Mouse (Mus musculus) testis, postnatal 10 days (tissue): ENCODE data around the gene Arhgap15.

Source experiments
- DNase-seq: peaks from one replicate; pipeline ENCODE4 v3.0.0; 2021; ENCODE audit warnings: low spot score

The Arhgap15 gene

DNA sequence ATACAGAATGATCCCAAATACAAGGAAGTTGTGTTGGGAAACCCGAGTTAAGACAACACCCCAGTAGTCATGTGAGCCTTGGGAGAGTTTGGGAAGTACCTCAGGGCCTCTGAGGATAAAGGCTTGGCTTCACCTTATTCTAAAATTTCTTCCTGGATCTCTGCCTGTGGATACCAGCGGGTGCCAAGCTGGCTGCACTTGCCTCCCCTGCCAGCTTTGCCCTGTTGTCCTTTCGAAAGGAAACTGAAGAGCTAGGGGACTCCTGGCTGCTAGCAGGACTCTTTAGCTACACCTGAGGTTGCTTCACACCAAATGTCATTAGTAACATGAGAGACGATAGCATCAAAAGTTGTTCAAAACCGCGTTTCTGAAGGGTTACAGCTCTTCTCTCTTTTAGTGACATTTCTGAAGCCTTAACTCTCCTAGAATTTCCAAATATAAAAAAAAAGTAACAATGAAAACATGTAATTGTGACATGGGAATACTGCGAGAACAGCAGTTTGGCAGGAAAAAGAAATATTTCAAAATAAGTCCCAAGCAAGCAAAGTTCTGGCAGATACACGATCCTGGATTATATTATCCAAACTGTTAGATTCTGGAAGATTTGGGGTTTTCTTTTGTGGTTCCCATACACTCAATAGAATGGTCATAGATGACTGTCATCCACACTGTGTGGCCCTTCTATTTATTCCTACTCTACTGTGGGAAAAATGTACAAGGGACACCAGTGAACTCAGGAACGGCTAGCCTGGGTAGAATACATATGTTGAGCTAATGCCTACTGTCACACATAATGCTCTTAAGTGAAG, 364.6 kb downstream of the Arhgap15 start:
- DNase-seq: no peak

DNA sequence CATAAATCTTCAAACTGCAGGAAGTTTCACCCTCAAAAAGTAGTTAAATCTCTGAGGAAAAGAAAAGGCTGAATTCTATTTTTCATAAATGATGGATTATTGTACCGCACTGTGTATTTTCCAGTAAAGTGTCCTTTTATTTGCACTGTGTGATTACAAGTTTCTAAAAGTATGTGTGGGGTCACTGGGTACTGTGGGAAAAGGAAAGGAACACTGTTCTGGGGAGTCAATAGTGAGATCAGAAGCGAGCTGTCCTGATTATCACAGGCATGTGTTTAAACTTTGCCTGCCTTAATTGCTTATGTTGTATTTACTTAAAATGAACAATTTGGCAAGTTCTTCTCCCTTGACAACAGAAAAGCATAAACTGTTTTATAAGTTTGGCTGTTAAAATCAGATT, 365.7 kb downstream of the Arhgap15 start:
- no peak for DNase-seq

DNA sequence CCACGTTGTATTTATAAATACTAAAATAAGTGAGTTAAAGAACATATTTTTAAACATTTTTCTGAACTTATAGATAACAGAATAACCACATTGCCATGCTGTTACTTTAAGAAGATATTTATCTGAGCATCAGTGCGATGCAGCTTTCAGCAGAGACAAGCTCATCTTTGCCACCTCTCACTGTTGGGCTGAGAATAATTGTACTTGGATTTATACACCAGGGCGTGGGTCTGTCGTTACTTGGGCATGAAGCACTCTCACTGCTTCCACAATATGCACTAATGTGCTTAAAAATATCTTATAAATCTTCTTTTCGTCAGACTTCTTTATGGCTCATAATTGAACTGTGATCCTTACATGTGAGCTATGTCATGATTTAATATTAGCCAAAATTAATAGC, 372.5 kb downstream of the Arhgap15 start:
- no peak for DNase-seq

DNA sequence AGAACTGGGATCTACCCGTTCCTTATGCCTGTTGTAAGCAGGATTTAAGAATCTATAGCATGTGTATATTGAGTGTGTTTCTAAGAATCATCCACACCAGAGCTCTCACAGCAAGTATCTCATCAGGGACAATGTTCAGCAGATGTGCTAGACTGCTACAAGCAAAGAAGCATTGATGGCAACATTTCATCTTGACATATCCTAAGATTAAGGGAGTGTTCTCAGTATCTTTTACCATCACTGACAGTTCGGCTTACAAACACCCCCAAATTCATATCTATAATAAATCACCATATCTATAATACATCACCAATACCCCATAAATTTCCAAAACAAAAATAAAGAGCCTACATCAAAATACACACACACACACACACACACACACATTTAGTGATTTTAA, 374.6 kb downstream of the Arhgap15 start:
- DNase-seq: no peak

DNA sequence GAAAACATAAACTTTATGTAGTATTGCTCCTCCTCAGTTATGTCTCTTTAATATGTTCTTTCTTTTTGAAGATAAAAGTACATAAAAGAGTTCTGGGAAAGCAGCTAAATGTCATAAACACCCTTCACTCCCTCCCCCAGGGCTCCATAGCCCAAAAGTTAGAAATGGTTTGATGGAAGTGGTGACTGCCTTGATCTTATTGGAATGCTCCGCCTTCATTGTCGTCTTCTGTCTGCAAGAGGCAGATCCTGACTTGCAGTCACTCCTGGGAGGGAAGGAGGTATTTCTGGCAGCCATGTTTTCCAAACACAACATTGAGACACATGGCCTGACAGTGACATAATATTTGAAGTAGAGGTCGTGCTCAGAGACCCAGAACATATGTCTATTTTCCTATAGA, 375.5 kb downstream of the Arhgap15 start:
- no peak for DNase-seq

DNA sequence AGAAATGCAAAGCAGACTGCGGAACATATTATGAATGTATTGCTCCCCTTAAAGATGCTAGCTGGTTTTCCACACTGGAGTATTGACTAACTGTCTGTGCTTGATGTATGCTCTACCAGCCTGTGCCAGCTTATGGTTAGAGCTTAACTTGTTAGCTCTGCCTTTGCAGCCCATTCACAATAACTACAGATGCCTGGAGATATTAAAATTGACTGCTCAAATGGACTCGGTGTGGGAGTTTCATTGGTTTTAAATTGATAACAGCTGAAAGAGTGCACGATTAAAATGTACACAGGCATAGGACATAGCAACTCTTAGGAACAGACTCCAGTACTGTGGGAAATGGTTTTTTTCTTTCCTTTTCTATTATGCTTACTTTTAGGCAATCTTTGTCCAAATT, 376.1 kb downstream of the Arhgap15 start:
- no peak for DNase-seq

DNA sequence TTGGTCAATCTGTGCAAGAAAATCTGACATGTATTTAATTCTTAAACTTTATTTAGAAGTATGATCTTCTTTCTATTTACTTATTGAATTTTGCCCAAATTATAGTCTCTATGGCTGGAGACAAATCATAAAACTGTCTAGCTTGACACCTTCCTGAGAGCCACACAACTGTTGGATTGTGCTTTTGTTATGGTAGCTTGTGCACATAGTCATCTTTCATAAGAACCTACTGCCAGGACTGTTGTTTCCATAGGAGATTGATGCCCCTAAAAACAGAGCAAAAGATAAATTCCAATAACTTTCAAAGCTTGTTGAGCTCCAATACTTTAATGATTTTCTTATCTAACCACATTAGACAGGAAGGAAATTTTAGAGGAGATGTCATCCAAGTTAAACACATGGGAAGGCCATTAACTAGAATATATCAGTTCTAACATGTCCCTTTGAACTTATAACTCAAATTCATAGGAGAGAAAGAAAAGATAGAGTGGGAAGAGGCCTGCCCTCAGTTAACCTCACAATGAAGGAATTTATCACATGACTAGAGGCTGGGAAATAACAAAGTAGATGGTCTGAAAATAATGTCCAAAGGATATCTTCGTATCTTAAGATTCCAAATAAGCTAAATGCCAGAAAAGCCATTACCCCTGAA, 377.5 kb downstream of the Arhgap15 start:
- DNase-seq: no peak

DNA sequence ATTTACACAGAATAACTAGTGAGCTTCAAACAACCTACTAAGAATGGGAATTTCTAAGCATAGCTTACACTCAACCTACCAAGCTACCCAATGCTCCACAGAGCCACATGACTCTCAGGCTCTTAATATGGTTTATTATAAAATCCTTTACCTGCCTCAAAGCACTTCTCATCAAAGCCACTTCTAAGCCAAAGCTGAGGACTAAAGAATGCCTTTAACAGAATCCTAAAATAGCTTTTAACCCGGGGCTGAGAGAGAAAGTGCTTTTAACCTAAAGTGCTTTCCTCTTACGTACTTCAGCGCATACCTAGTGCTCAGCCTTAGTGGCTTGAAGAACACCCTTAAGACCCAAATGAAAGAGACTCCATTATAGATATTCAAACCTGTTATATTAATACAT, 380.9 kb downstream of the Arhgap15 start:
- DNase-seq: no peak

DNA sequence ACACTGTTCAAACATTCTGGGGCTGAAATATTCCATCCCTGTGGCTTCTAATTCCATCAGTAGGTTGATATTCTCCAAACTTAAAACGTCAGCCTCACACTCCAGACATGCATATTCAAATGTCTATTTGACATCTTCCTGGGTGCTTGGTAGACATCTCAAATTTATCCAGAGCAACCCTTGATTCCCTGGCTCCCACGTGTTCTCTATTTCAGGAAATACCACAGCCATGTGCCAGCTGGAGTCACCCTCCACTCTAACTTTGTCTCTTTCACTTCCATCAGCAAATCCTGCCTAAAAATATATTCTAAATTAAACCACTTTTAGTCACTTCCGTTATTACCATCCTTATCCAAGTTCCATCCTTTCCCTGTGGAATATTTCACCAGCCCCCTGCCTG, 382.6 kb downstream of the Arhgap15 start:
- no peak for DNase-seq

DNA sequence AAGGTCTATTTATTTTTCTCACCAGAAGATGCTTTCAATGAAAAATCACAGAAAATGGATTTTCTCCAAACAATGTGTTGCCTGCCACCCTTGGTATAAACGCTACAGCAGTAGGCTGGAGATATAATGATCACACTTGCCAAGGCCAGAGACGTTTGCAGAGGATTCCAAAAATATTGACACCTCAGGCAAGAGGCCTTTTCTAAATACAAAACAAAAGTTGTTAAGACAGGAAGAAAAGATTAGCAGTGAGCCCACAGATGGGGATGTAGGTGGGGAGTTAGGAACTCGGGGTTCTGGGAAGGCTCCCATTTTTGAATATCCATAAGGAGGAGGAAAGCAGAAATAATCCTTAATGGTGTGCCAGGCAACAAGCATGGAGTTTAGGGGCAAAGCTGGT, 386.2 kb downstream of the Arhgap15 start:
- no peak for DNase-seq

DNA sequence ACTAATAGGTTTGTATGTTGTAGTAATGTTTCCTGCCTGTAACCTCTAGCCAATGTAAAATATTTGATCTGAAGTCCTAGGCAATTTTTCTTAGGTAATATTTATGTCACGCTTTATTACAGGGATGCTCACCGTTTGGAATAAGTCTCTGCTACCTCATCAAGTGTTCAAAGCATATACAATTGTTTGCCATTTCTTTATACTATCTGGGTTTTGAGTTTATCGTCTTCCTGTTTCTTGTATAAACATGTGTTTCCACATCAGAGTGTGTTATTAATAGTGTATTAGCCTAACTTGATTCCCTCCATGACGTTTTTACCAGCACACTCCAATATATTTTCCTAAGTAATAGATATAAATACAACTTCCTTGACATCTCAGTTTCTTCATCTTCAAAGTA, 391.8 kb downstream of the Arhgap15 start:
- DNase-seq: no peak

DNA sequence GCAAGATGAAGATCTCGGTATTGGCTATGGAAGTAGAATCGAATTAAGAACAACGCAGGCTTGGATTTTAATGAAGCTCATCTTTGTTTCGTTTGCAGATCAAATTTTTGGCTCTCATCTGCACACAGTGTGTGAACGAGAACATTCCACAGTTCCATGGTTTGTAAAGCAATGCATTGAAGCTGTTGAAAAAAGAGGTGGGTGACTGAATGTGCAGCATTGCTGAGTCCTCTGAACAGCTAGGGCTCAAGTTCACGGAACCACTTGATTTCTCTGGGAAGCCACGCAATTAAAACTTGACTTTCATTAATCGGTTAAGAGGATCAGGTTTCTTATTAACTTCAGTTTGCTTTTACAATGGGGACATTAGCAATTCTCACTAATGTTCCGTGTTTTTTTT, 393.5 kb downstream of the Arhgap15 start:
- DNase-seq: no peak

DNA sequence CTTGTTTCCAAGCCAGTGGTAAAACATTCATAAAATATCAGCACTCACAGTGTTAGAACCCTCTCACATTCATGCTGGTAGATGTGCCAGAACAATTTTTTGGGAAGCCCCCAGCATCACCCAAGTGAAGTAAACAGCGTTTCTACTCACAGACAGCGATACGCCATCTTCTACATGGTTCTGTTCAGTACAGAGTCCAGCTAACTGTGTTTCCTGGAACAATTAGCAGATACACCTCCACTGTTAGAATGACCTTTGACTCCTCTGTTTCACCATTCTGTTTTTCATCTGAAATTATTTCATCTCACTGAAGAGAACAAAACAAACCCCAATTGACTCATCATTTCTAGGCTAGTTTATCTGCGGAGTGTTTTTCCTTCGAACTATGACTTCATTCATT, 394.0 kb downstream of the Arhgap15 start:
- no peak for DNase-seq

DNA sequence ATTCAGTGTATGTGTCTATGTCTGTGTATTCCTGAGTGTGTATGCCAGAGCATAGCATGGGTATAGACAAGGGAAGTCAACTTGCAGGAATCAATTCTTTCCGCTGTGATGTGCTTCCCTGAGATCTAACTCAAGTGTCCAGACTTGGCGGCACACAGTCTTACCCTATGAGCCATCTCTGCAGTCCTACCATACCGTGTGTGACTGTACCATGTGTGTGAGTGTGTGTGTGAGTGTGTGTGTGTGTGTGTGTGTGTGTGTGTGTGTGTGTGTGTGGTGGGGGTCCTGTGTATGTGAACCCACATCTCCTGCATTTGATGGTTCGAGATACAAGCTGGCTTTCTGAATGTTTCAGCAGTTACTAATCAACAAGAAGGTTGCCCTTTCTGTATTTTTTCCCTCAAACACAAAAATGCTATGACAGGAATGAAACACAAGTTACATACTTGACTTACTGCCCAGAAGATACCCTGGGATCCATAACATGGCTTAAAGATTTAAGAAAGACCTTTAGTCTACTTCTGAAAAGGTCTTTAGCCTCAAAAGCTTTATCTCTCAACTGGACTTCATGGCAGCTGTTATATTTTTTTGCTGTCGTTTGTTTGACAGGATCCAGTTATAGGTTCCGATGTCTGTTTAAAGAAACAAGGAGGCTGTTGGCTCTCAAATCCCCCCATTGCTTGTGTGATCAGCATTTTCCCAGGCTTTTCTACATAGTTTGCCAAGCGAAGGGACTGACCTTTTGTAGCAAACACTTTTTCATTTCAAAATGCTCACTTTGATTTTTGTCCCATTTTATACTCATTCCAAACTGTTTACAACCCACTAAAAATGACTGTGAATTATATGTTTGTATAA, 397.7 kb downstream of the Arhgap15 start:
- DNase-seq: no peak

DNA sequence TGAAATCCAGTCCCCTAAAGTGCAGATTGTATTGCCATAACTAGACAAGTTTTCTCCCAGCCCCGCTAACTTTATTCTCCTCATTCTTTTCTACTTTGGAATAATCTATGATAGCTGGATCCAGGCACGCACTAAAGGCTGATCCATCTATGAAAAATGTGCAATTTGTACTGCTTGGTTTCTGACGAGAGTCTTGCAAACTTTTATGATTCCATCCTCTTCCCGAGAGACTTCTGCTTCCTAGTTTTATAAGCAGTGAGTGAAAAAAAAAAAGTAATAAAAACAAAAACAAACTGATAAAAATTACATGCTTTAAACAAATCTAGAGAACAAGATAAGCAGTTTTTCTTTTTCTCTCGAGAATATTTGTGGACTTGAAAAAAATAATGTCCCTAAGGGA, 398.9 kb downstream of the Arhgap15 start:
- no peak for DNase-seq

DNA sequence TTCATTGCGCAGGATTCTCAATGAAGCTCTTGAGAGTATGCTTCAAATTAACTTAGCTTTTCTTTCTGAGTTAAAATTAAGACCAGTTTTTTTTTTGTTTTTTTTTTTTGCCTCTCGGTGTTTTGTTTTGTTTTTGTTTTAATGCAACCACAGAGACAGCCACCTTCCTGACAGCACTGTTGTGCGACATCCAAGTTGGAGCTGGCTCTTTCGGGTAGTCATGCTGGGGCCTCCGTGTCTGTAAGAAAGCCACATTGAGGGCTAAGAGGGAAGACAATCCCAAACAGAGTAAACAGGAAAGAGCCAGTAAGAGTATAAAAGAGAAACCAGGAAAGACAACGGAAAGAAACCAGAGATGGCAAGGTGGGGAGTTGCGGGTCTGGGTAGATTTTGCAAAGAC, 399.3 kb downstream of the Arhgap15 start:
- no peak for DNase-seq

DNA sequence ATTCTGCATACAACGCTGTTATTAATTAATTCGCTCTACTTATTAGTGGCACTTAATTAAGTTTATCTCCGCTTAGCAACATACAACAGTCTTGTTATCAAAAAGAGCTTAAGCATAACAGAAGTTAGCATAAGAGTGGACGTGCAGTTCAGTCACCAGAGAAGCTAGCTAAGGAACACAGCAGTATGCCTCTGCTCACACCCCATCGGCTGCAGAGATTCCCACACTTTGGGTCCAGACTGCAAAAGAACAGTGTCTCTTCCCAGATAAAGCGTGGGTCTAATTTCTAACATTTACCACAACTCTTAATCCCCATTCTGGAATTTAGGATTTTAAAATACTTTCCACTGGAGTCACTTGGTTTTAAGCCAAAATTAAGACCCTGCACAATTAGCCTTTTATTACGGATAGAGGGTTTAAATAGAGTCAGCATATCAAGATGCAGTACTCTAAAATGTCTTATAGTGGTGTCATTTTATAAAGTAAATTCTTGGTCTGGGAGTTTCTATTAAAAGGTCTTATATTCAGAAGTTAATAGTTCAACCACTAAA, 400.0 kb downstream of the Arhgap15 start:
- DNase-seq: no peak

DNA sequence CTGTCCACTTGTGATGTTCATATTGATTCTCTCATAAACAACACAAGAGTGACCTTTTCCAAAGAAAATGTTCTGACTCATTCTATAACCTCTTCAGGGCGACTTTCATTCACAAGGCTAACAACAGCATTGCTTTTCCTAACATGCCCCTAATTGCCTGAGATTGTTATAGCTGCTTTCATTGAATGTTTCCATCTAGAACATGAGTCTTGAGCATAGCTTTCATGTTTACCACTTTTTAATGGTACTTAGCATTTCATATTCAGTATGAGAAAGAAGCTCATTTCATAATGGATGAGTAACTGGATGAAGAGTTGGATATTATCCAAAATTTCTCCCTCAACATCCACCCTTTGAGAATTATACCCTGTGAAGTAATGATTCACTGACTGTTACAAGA, 403.7 kb downstream of the Arhgap15 start:
- no peak for DNase-seq

DNA sequence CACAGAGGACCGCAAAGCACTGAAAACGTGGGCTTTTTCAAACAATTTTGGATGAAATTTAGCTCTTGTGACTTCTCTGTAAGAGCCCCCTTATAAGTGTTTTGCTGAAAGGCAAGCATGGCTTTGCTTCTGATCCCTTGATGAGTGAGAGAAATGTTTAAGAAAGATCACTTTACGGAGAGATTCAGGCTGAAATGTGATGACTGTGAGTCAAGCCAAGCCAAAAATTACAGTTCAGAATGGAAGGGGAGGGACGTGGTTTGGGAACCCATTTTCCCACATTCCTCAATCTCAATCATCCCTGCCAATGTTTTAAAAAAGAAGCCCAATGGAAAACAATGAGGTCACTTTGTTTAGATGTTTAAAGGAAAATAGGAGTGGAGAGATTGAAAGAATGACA, 411.7 kb downstream of the Arhgap15 start:
- DNase-seq: no peak

DNA sequence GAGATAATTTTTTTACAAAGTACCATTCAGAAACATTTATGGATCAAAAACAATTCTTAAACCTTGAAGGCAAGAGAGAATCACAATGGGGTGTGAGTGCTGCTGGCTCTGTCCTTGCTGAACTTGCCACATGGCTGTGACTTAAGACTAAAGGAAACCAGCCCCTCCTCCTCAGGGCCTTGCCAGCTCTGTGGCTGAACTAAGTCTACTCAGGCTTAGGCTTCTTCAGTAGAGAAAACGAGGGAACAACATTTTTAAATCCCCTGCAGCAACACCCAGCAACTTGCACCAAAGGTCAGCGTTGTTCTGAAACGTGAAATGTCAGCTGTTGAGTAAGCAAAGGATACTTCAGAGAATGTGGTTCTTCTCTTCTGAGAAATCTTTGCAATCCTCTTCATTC, 417.2 kb downstream of the Arhgap15 start:
- no peak for DNase-seq

DNA sequence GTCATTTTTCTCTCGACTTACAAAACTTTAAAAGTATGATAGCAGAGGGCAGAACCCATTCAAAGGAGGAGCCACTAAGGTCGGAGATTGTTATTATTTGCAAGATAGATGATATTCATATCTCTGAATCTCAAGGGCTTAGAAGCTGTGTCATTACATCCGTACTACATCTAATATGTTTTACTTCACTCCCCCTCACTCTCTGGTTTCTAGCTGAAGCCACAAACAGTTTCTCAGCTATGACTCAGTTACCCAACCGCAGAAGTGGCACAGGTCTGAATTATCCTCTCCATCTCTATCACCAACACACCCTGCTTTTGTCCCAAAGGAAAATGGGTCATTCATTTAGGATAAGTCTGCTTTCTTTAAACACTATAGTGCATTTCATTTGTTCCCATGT, 418.1 kb downstream of the Arhgap15 start:
- no peak for DNase-seq

DNA sequence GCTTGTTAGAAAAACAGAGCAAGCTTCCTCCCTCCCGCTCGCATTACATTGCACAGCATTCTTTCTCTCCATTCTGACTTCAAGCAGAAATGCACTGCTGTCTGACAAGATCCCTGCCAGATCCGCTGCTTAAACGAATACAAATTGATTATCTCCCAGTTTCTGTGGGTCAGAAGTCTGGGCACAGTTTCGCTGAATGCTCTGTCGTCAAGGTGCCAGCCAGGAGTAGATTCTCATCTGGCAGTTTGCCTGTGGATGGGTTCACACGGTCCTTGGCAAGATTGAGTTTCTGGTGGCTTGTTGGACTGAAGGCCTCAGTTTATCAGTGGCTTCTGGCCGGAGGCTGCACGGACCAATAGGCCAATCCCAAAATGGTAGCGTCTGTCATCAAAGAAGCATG, 435.9 kb downstream of the Arhgap15 start:
- no peak for DNase-seq

DNA sequence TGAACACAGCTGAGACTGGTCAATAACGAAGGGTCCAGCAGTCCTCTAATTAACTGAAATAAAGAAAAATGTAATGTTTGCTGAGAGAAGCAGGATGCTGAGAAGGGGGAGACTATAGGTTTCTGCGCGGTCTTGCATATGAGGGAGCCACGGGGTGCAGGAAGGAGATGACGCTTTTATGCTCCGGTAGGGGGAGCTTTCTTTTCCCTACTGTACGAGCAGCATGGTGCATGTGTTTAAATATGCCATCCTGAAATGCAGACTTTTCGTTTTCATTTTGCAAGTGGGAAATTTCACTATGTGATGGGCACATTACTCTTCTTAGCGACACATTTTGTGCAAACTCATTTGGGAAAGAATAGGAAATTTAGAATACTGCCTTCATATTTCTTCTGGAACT, 442.1 kb downstream of the Arhgap15 start:
- DNase-seq: no peak
